Mouse (Mus musculus) olfactory bulb, adult 2 months (tissue): Measurements from ENCODE around the gene Dmac2.

ENCODE experiments used
- CTCF ChIP-seq: fragments of 200-500 bp; IDR thresholded peaks from 2 replicates; pipeline ENCODE4 v1.5.1; 2012; ENCODE audit warnings: low read depth, mild to moderate bottlenecking, low read length, moderate library complexity; ENCODE audit not compliant: insufficient read depth
- POLR2A ChIP-seq: fragments of 200-500 bp; IDR thresholded peaks from 2 replicates; pipeline ENCODE4 v1.6.1; 2012; ENCODE audit warnings: mild to moderate bottlenecking, low read depth, low read length, moderate library complexity; ENCODE audit not compliant: insufficient read depth

DNA sequence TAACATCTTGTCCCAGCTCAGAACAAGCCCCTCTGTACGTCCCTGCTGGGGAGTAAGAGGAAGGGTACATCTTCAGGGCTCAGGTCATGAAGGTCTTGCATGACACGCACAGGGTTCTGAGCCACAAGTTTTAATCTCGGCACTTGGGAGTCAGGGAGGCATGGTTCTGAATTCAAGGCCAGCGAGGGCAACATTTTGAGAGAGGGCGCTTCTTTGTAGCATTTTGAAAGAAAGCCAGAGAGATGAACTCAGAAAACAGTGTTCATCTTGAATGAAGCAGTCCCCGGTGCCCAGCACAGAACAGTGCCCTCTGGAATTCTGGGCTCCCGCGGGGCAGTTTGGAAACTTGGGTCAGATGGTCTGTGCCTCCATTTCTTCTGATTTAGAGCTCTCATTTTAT, 47.2 kb downstream of the Dmac2 start:
- TF ChIP-seq CTCF (no peak), POLR2A (no peak)
